Mouse (Mus musculus): Measurements from ENCODE around the gene Npas2.

GRCm38 (mm10) chr1:39260183-39260978 is 66.8 kb downstream of the Npas2 start:
- TF ChIP-seq CTCF (IDR thresholded peaks at IDR 0.05) = no peak
- no peak for TF ChIP-seq POLR2A (IDR thresholded peaks at IDR 0.05; ENCODE audit: insufficient read depth, low read depth, low read length)

Data from heart, adult 2 months (tissue).